Mouse (Mus musculus): ENCODE measurements around the gene Gtpbp1.

GRCm38 (mm10) chr15:79766586-79767071, 76.0 kb downstream of the Gtpbp1 start:
- TF ChIP-seq POLR2A (IDR thresholded peaks at IDR 0.05; ENCODE audit: insufficient read depth, low read depth, low read length) (no peak), CTCF (IDR thresholded peaks at IDR 0.05) (no peak), EP300 (IDR thresholded peaks at IDR 0.05; ENCODE audit: insufficient read depth, low read depth, low read length) (no peak)
